Mouse (Mus musculus): ENCODE results near the gene Iqsec1. TPM values are rescaled to one million over a fixed set of nuclear protein-coding genes. Genes with fewer than 3 reads are reported as not detected.
A peak's percentile ranks its signal among the peaks of the same experiment; 100 is the strongest.

Gene Iqsec1
- polyA plus RNA-seq, 1 experiment from 2014 or later: 10.7 TPM

DNA sequence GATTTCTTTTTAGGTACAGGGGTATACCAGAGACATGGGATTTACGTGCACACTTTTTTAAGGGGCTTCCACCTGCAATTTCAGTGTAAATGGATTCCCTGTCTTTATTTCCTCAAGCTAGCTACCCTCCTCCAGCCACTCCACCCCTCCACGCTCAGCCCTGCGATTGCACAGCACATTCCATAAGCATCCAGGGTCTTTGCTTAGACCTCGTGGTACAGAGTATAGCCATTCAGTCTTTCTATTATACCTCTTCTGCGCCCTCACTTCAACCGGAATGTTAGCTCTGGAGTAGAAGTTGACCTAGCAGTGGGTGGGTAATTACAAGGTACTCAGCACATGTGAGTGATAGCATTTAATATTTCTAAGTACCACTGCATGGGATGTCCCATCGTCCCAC, 13.1 kb upstream of the Iqsec1 start:
- H3K4me1 ChIP-seq: no peaks in the 10 kb centered on the region; the same call in 1 of the 2 replicates
- no peak overlapping the region for H3K27ac ChIP-seq
- H3K36me3 ChIP-seq: no peaks in the 10 kb centered on the region
- 45% methylated on average over 7 of the region's 7 CpGs for WGBS
- no peaks in the 10 kb centered on the region for H3K27me3 ChIP-seq (replicated peaks)
- ATAC-seq (ENCODE audit: insufficient read depth, low FRiP score, low read depth): no peak
- H3K4me3 ChIP-seq (replicated peaks): no peak overlapping the region
- no peak overlapping the region for H3K4me2 ChIP-seq
- H3K9ac ChIP-seq: no peak overlapping the region
- H3K9me3 ChIP-seq: no peaks in the 10 kb centered on the region

DNA sequence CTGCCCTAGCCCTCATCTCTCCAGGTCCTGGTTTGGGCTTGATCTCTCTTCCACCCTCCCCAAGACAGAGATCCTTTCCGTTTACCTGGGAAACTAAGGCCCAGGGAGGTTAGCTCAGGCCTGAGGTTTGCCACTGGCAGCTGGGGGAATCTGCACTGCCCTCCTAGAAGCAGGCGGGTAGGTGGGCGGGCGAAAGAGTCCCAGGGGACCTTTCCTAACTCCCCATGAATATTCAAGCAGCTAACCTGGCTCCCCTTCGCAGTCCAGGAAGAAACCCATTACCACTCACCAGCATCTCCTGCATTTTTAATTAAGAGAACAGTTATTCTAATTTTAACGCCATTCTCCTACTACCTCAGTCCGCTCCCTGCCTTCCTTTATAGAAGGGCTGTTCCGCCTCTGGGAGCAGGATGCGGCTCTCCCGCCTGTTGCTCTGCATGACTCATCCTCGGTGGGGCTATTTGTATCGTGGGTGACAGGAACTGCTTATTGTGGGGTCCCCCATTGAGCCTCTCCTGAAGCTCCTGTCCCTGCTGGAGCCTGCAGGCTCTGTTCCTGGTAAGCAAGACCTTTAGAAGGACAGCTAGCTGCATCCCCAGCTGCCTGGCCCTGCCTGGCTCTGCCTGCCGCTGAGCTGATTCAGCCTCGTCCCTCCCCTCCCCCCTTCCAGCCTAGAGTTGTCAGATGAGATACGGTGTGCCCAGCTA, 12.5 kb upstream of the Iqsec1 start:
- ATAC-seq (ENCODE audit: insufficient read depth, low FRiP score, low read depth): 0 out of 2 replicates have a peak, but pooled peaks have one; percentile 29
- Histone ChIP-seq H3K4me2 (peak overlapping the region; percentile 19), H3K27me3 (replicated peaks) (no peaks in the 10 kb centered on the region), H3K4me1 (no peaks in the 10 kb centered on the region; the same call in 1 of the 2 replicates), H3K36me3 (no peaks in the 10 kb centered on the region), H3K27ac (no peak overlapping the region), H3K4me3 (replicated peaks) (no peak overlapping the region), H3K9ac (no peak overlapping the region), H3K9me3 (no peaks in the 10 kb centered on the region)
- WGBS: 20% methylated on average over 15 of the region's 15 CpGs

DNA sequence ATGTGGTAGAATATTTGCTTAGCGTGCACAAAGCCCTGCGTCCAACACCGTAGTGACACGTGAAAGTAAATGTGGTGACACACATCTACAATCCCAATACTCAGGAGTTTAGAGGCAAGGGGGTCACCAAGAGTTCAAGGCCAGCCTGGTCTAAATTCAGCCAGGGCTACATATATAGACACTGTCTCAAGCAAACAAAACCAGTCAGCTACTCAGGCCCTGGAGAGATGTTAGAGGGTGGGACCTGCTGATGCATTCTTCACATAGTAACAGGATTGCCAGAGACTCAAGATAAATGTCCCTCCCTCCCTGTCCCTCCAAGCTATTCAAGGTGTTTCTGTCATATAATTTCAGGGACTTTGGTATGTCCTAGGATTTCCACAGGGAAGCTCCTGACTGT, 10.7 kb upstream of the Iqsec1 start:
- H3K4me2 ChIP-seq: no peak overlapping the region
- 63% methylated on average over 4 of the region's 4 CpGs for WGBS
- no peak for ATAC-seq (ENCODE audit: insufficient read depth, low FRiP score, low read depth)
- H3K4me1 ChIP-seq: no peaks in the 10 kb centered on the region; the same call in 1 of the 2 replicates
- no peak overlapping the region for H3K27ac ChIP-seq
- no peak overlapping the region for H3K4me3 ChIP-seq (replicated peaks)
- no peaks in the 10 kb centered on the region for H3K9me3 ChIP-seq
- H3K9ac ChIP-seq: no peak overlapping the region
- H3K27me3 ChIP-seq (replicated peaks): no peaks in the 10 kb centered on the region
- no peaks in the 10 kb centered on the region for H3K36me3 ChIP-seq

DNA sequence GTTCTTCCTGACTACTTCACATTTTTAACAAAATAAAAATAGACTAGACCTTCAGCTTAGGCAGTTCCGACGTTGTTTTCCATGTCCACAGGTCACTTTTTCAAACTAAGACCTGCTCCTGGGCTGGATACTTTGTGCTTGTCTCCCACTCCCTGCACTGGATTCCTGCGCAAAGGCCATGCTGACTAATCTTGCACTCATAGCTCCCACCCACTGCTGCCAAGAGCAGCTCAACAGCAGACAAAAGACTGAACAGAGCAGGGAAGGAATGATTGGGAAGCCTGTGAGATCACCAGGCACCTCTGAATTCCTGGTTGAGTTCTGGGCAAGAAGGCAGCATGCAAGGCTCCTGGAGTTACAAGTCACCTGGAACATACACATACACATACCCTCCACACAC, 8.5 kb upstream of the Iqsec1 start:
- 89% methylated on average over 3 of the region's 3 CpGs for WGBS
- no peak overlapping the region for H3K9ac ChIP-seq
- H3K27ac ChIP-seq: no peak overlapping the region
- no peak overlapping the region for H3K4me3 ChIP-seq (replicated peaks)
- H3K4me1 ChIP-seq: no peaks in the 10 kb centered on the region; the same call in 1 of the 2 replicates
- H3K4me2 ChIP-seq: no peak overlapping the region
- no peaks in the 10 kb centered on the region for H3K36me3 ChIP-seq
- no peak for ATAC-seq (ENCODE audit: insufficient read depth, low FRiP score, low read depth)
- H3K27me3 ChIP-seq (replicated peaks): no peaks in the 10 kb centered on the region
- no peaks in the 10 kb centered on the region for H3K9me3 ChIP-seq

DNA sequence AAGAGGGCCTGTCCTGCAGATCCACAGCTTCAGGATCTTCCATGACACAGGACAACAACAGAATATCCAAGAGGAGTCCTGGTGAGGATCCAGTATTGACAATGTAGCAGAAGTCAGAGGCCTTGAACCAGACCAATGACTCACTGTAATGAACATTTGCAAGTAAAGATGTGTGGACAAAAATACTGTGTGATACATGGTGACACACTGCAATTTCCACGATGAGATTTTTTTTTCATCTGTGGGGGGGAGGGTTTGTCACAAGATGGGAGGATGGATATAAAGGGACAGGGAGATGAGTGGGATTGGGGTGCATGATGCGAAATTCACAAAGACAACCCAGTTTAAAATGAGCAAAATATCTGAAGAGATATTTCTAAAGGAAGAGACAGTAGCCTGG, 7.7 kb upstream of the Iqsec1 start:
- H3K9me3 ChIP-seq: no peaks in the 10 kb centered on the region
- H3K27ac ChIP-seq: no peak overlapping the region
- no peak overlapping the region for H3K4me3 ChIP-seq (replicated peaks)
- H3K27me3 ChIP-seq (replicated peaks): no peaks in the 10 kb centered on the region
- H3K4me1 ChIP-seq: no peaks in the 10 kb centered on the region; the same call in 1 of the 2 replicates
- no peak for ATAC-seq (ENCODE audit: insufficient read depth, low FRiP score, low read depth)
- no peak overlapping the region for H3K9ac ChIP-seq
- H3K4me2 ChIP-seq: no peak overlapping the region
- 83% methylated on average over 2 of the region's 2 CpGs for WGBS
- H3K36me3 ChIP-seq: no peaks in the 10 kb centered on the region

DNA sequence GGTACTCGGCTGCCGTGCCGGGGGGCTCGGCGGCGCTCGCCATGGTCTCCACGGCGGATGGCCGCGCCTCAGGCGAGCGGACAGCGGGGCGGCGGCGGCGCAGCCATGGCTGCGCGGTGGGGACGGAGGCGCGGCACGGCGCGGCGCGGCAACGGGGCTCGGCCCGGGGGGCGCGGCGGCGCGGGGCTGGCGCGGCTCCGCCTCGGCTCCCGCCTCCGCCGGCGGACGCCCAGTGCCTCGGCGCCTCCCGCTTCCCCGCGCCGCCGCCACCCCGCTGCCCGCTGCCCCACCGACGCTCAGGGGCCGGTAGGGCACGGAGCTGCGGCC, 223 bp downstream of the Iqsec1 start:
- Histone ChIP-seq H3K27ac (peak overlapping the region; percentile 61; the same call in 1 of the 2 replicates), H3K4me1 (peaks cover 26% of the 10 kb centered on the region; the same call in 1 of the 2 replicates), H3K4me3 (replicated peaks) (peak overlapping the region; percentile 77), H3K27me3 (replicated peaks) (no peaks in the 10 kb centered on the region), H3K4me2 (peak overlapping the region; percentile 99), H3K9me3 (no peaks in the 10 kb centered on the region), H3K36me3 (no peaks in the 10 kb centered on the region), H3K9ac (peak overlapping the region; percentile 68)
- 0% methylated on average over 51 of the region's 59 CpGs for WGBS
- peak; percentile 6; the same call in 1 of the 2 replicates for ATAC-seq (ENCODE audit: insufficient read depth, low FRiP score, low read depth)

DNA sequence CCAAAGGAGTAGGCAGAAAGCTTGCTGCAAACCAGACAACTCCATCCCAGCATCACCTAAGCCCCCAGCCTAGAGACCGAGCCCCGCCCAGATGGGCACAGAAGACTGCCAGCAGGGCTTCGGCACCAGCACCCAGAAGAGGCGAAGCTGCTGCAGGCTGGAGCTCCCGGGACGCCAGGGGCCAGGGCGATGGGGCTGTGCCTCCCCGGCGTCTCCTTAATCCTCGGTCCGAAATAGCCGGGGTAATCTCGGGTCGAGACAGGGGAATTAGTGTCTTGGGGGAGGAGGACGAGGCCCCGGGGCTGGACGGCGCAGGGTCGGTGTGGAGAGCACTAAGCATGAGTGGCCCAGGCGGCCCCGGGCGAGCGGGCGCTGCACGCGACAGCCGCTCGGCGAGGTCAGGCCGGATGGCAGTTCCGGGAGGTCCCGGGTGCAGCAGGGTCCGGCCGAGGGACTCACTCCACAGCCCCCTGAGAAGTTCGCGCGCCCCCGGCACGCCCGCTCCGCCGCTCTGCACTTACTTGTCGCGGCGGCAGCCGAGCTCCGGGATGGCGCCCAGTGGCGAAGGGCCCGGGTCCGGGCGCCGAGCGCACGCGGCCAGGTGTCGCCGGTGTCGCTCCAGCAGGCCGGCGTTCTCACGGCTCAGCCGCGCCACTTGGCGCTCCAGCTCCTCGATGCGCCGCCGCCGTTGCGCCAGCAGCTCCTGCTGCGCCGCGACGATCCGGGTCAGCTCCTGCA, 755 bp downstream of the Iqsec1 start:
- no peaks in the 10 kb centered on the region for H3K27me3 ChIP-seq (replicated peaks)
- peak overlapping the region; percentile 68 for H3K9ac ChIP-seq
- no peak for ATAC-seq (ENCODE audit: insufficient read depth, low FRiP score, low read depth)
- peak overlapping the region; percentile 99 for H3K4me2 ChIP-seq
- H3K27ac ChIP-seq: peak overlapping the region; percentile 61; the same call in 1 of the 2 replicates
- no peaks in the 10 kb centered on the region for H3K9me3 ChIP-seq
- WGBS: under 1% methylated on average over 70 of the region's 76 CpGs
- H3K4me1 ChIP-seq: peaks cover 26% of the 10 kb centered on the region; the same call in 1 of the 2 replicates
- no peaks in the 10 kb centered on the region for H3K36me3 ChIP-seq
- H3K4me3 ChIP-seq (replicated peaks): peak overlapping the region; percentile 77

DNA sequence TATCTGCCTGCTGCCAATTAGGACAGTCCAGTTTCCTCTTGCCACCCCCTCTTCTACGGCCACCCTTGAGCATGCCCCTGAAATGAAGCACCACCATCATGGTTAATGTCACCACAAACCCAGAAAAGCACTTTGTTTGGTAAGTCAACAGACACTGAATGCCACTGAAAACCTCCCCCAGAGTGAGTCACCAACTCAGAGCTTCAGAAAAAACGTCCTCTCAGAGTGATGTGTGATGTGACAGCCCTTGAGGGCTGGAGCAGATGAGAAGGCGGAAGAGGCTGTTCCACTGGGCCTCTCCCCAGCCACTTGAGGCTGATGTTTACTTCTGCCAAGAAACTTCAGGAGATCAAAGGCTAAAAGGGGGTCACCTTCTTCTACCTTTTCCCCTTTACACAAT, 4.4 kb downstream of the Iqsec1 start:
- H3K9ac ChIP-seq: no peak overlapping the region
- no peaks in the 10 kb centered on the region for H3K36me3 ChIP-seq
- H3K4me2 ChIP-seq: no peak overlapping the region
- no peaks in the 10 kb centered on the region for H3K27me3 ChIP-seq (replicated peaks)
- H3K27ac ChIP-seq: 0 out of 2 replicates have a peak overlapping the region, but pooled peaks have one; percentile 14
- no peaks in the 10 kb centered on the region for H3K9me3 ChIP-seq
- no peak overlapping the region for H3K4me3 ChIP-seq (replicated peaks)
- ATAC-seq (ENCODE audit: insufficient read depth, low FRiP score, low read depth): no peak
- 44% methylated on average over 3 of the region's 3 CpGs for WGBS
- peaks cover 26% of the 10 kb centered on the region; the same call in 1 of the 2 replicates for H3K4me1 ChIP-seq

DNA sequence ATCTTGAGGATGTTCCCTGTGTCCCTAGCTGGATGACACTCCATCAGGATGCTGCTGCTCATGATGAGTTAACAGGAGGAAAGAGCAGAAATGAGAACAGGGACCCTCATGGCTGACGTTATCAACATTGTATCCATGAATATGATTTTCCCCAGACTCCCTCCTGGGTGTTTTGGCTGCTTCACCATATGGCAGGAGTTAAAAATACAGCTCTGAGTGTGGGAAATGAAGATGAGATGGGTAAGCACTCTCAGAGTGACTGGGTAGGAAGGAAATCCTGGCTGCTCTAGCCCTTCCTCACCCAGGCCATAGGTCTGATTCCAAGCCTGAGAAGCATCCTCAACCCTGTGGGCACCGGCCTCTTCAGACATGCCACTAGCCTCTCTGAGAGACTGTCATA, 14.2 kb downstream of the Iqsec1 start:
- Histone ChIP-seq H3K36me3 (no peaks in the 10 kb centered on the region), H3K9ac (no peak overlapping the region), H3K9me3 (no peaks in the 10 kb centered on the region), H3K27me3 (replicated peaks) (no peaks in the 10 kb centered on the region), H3K4me3 (replicated peaks) (no peak overlapping the region), H3K4me1 (no peaks in the 10 kb centered on the region), H3K4me2 (no peak overlapping the region), H3K27ac (no peak overlapping the region)
- WGBS: 82% methylated on average over 2 of the region's 2 CpGs
- ATAC-seq (ENCODE audit: insufficient read depth, low FRiP score, low read depth): no peak

DNA sequence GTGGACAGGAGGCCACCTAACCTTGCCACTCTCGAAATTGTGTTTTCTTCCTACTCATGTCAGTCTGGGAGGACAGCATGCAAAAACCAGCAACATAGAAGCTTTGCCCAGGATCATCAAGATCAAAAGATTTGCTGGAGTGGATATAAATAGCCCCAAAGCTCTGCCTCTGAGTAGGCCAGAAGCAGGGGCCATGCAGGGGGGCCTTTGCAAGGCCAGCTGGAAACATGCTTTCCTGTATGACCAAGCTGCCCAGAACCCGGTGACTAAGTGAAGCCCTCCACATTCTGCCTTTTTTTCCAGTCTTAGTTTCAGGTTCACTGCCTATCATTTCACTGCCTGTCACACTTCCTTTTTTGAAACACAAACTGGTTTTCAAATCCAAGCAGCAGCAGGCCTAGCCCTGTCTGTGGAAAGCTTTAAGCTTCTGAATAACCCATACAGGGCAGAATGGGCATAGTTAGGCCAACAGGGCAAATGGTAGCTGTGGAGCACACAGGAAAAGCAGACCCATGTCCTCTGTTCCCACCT, 19.1 kb downstream of the Iqsec1 start:
- Histone ChIP-seq H3K9me3 (no peaks in the 10 kb centered on the region), H3K36me3 (no peaks in the 10 kb centered on the region), H3K4me1 (no peaks in the 10 kb centered on the region), H3K9ac (no peak overlapping the region), H3K4me3 (replicated peaks) (no peak overlapping the region), H3K27me3 (replicated peaks) (no peaks in the 10 kb centered on the region), H3K27ac (no peak overlapping the region), H3K4me2 (no peak overlapping the region)
- 40% methylated on average over 2 of the region's 2 CpGs for WGBS
- no peak for ATAC-seq (ENCODE audit: insufficient read depth, low FRiP score, low read depth)

DNA sequence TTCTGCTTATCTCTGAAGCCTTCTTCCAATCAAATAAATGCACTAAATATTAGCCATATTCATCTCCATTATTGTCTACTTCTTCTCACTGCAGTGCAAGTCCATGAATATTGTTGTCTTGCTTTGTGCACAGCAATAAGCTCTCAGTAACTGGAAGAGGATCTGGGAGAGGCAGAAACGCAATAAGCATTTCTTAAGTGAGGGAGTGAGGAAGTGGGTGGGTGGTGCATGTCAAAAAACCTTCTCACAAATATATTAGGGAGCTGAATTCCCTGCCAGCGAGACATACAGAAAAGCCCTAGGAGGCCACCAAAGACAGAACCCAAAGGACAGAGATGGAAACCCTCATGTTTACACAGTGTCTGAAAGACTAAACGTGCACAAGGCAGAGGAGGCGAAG, 35.1 kb downstream of the Iqsec1 start:
- Histone ChIP-seq H3K27ac (no peak overlapping the region), H3K9ac (no peak overlapping the region), H3K4me2 (no peak overlapping the region), H3K4me3 (replicated peaks) (no peak overlapping the region), H3K27me3 (replicated peaks) (no peaks in the 10 kb centered on the region), H3K4me1 (no peaks in the 10 kb centered on the region), H3K36me3 (no peaks in the 10 kb centered on the region), H3K9me3 (no peaks in the 10 kb centered on the region)
- 47% methylated on average over 4 of the region's 4 CpGs for WGBS
- no peak for ATAC-seq (ENCODE audit: insufficient read depth, low FRiP score, low read depth)

DNA sequence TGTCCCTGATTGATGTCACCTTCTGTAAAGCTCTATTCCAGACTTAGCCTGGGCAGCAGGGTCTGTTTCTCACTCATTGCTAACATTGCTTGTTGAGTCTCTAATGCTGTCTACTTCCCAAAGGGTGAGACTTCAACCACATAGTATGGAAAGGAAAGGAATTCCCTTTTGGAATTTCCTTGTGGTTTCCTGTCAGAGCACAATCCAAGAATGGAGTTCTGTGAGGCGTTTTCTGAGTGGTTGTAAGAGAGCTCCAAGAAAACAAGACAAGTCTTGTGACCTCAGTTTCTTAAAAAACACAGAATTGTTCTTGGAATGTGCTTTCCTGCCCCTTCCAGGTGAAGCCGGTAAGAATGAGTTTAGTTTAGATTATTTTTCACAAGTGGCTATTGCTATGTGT, 37.5 kb downstream of the Iqsec1 start:
- H3K4me3 ChIP-seq (replicated peaks): no peak overlapping the region
- no peaks in the 10 kb centered on the region for H3K36me3 ChIP-seq
- ATAC-seq (ENCODE audit: insufficient read depth, low FRiP score, low read depth): no peak
- H3K9ac ChIP-seq: no peak overlapping the region
- no peaks in the 10 kb centered on the region for H3K4me1 ChIP-seq
- 61% methylated on average over 2 of the region's 2 CpGs for WGBS
- H3K27ac ChIP-seq: no peak overlapping the region
- no peaks in the 10 kb centered on the region for H3K9me3 ChIP-seq
- H3K27me3 ChIP-seq (replicated peaks): no peaks in the 10 kb centered on the region
- H3K4me2 ChIP-seq: no peak overlapping the region

Measured in stomach, embryonic 15.5 days (tissue).